Mouse (Mus musculus): ENCODE measurements around the gene Saa4. TPM values are rescaled to one million over a fixed set of nuclear protein-coding genes. Genes with fewer than 3 reads are reported as not detected.
"Not testable (repeated sequence)": the region's sequence is repeated elsewhere in the genome, so short reads cannot be mapped to it uniquely, and the experiment has no call there.

Gene Saa4
- polyA plus RNA-seq, 1 experiment from 2014 or later = not detected

- H3K27ac ChIP-seq (ENCODE audit: low read depth, low read length) = no peak overlapping the region
- H3K9me3 ChIP-seq (ENCODE audit: control insufficient read depth, low read length) = no peaks in the 10 kb centered on the region
- no peak overlapping the region for H3K9ac ChIP-seq (ENCODE audit: low read depth, low read length)
- H3K4me1 ChIP-seq (replicated peaks; ENCODE audit: control insufficient read depth, insufficient read depth, low read length) = no peaks in the 10 kb centered on the region
- WGBS = 94% methylated on average over 6 of the region's 6 CpGs
- peaks cover 21% of the 10 kb centered on the region; the same call in 1 of the 2 replicates for H3K36me3 ChIP-seq (ENCODE audit: control insufficient read depth, insufficient read depth, low read length)
- ATAC-seq (ENCODE audit: low FRiP score) (no peak), DNase-seq (ENCODE audit: low spot score) (no peak)
- no peak overlapping the region for H3K4me3 ChIP-seq (ENCODE audit: low read depth, low read length)
- H3K4me2 ChIP-seq (replicated peaks; ENCODE audit: low read depth, low read length) = no peak overlapping the region
- no peaks in the 10 kb centered on the region for H3K27me3 ChIP-seq (ENCODE audit: control insufficient read depth, insufficient read depth, low read length)
Measured at GRCm38 (mm10) chr7:46700521-46701025, 31.8 kb downstream of the Saa4 start.

- H3K9me3 ChIP-seq (ENCODE audit: control insufficient read depth, low read length) = no peaks in the 10 kb centered on the region
- WGBS = 74% methylated on average over 1 of the region's 1 CpGs
- H3K4me2 ChIP-seq (replicated peaks; ENCODE audit: low read depth, low read length) = no peak overlapping the region
- H3K36me3 ChIP-seq (ENCODE audit: control insufficient read depth, insufficient read depth, low read length) = peaks cover 12% of the 10 kb centered on the region
- H3K4me3 ChIP-seq (ENCODE audit: low read depth, low read length) = no peak overlapping the region
- ATAC-seq (ENCODE audit: low FRiP score) (no peak), DNase-seq (ENCODE audit: low spot score) (no peak)
- no peaks in the 10 kb centered on the region for H3K27me3 ChIP-seq (ENCODE audit: control insufficient read depth, insufficient read depth, low read length)
- no peaks in the 10 kb centered on the region for H3K4me1 ChIP-seq (replicated peaks; ENCODE audit: control insufficient read depth, insufficient read depth, low read length)
- no peak overlapping the region for H3K9ac ChIP-seq (ENCODE audit: low read depth, low read length)
- no peak overlapping the region for H3K27ac ChIP-seq (ENCODE audit: low read depth, low read length)
Measured at GRCm38 (mm10) chr7:46696754-46697153, 35.6 kb downstream of the Saa4 start.

- Histone ChIP-seq H3K36me3 (ENCODE audit: control insufficient read depth, insufficient read depth, low read length) (no peaks in the 10 kb centered on the region), H3K9ac (ENCODE audit: low read depth, low read length) (no peak overlapping the region), H3K4me3 (ENCODE audit: low read depth, low read length) (no peak overlapping the region), H3K27me3 (ENCODE audit: control insufficient read depth, insufficient read depth, low read length) (no peaks in the 10 kb centered on the region), H3K27ac (ENCODE audit: low read depth, low read length) (no peak overlapping the region), H3K9me3 (ENCODE audit: control insufficient read depth, low read length) (no peaks in the 10 kb centered on the region), H3K4me2 (replicated peaks; ENCODE audit: low read depth, low read length) (no peak overlapping the region), H3K4me1 (replicated peaks; ENCODE audit: control insufficient read depth, insufficient read depth, low read length) (no peaks in the 10 kb centered on the region)
- WGBS = 93% methylated on average over 5 of the region's 5 CpGs
- no peak for DNase-seq (ENCODE audit: low spot score)
- no peak for ATAC-seq (ENCODE audit: low FRiP score)
Measured at GRCm38 (mm10) chr7:46686827-46687226, 45.6 kb downstream of the Saa4 start.

- Histone ChIP-seq H3K9me3 (ENCODE audit: control insufficient read depth, low read length) (no peaks in the 10 kb centered on the region), H3K9ac (ENCODE audit: low read depth, low read length) (no peak overlapping the region), H3K4me1 (replicated peaks; ENCODE audit: control insufficient read depth, insufficient read depth, low read length) (no peaks in the 10 kb centered on the region), H3K4me3 (ENCODE audit: low read depth, low read length) (no peak overlapping the region), H3K36me3 (ENCODE audit: control insufficient read depth, insufficient read depth, low read length) (no peaks in the 10 kb centered on the region), H3K27ac (ENCODE audit: low read depth, low read length) (no peak overlapping the region), H3K27me3 (ENCODE audit: control insufficient read depth, insufficient read depth, low read length) (no peaks in the 10 kb centered on the region), H3K4me2 (replicated peaks; ENCODE audit: low read depth, low read length) (no peak overlapping the region)
- ATAC-seq (ENCODE audit: low FRiP score) = no peak
- no peak for DNase-seq (ENCODE audit: low spot score)
Measured at GRCm38 (mm10) chr7:46680732-46681131, 51.7 kb downstream of the Saa4 start.

- DNase-seq (ENCODE audit: low spot score); H3K27me3 ChIP-seq (ENCODE audit: control insufficient read depth, insufficient read depth, low read length); H3K9ac ChIP-seq (ENCODE audit: low read depth, low read length); ATAC-seq (ENCODE audit: low FRiP score); H3K4me1 ChIP-seq (replicated peaks; ENCODE audit: control insufficient read depth, insufficient read depth, low read length); H3K36me3 ChIP-seq (ENCODE audit: control insufficient read depth, insufficient read depth, low read length); H3K4me2 ChIP-seq (replicated peaks; ENCODE audit: low read depth, low read length); H3K9me3 ChIP-seq (ENCODE audit: control insufficient read depth, low read length); H3K4me3 ChIP-seq (ENCODE audit: low read depth, low read length); H3K27ac ChIP-seq (ENCODE audit: low read depth, low read length): not testable (repeated sequence)
- WGBS = 84% methylated on average over 7 of the region's 7 CpGs
Measured at GRCm38 (mm10) chr7:46679044-46679443, 53.4 kb downstream of the Saa4 start.

- no peak for DNase-seq (ENCODE audit: low spot score)
Measured at GRCm38 (mm10) chr7:46678417-46678816, 54.0 kb downstream of the Saa4 start.

More at GRCm38 (mm10) chr7:46678417-46678816, 54.0 kb downstream of the Saa4 start:
- Histone ChIP-seq H3K9me3 (ENCODE audit: control insufficient read depth, low read length) (no peaks in the 10 kb centered on the region), H3K4me3 (ENCODE audit: low read depth, low read length) (no peak overlapping the region), H3K27me3 (ENCODE audit: control insufficient read depth, insufficient read depth, low read length) (no peaks in the 10 kb centered on the region), H3K4me2 (replicated peaks; ENCODE audit: low read depth, low read length) (no peak overlapping the region), H3K4me1 (replicated peaks; ENCODE audit: control insufficient read depth, insufficient read depth, low read length) (no peaks in the 10 kb centered on the region), H3K36me3 (ENCODE audit: control insufficient read depth, insufficient read depth, low read length) (no peaks in the 10 kb centered on the region), H3K9ac (ENCODE audit: low read depth, low read length) (no peak overlapping the region), H3K27ac (ENCODE audit: low read depth, low read length) (no peak overlapping the region)
- ATAC-seq (ENCODE audit: low FRiP score) = no peak
- WGBS = 92% methylated on average over 3 of the region's 3 CpGs

Other genes starting within 250 kb of the Saa4 start
- 14.4 and 16.0 TPM in 2 replicates for gene Sergef, start 92.8 kb downstream of the Saa4 start, polyA plus RNA-seq (2014; fragmentation: Nextera tagmentation; extraction: Ambion mirVana)
- gene Tph1, start 60.1 kb downstream of the Saa4 start, polyA plus RNA-seq (2014; fragmentation: Nextera tagmentation; extraction: Ambion mirVana) = 0.61 TPM in 1 of 2 replicates, not detected in the other
- 41.4 and 44.9 TPM in 2 replicates for gene Saal1, start 21.9 kb downstream of the Saa4 start, polyA plus RNA-seq (2014; fragmentation: Nextera tagmentation; extraction: Ambion mirVana)
- gene Saa3, start 16.9 kb downstream of the Saa4 start, polyA plus RNA-seq (2014; fragmentation: Nextera tagmentation; extraction: Ambion mirVana) = 0.07 and 0.20 TPM in 2 replicates
- not detected in 2 replicates for gene Saa1, start 10.4 kb upstream of the Saa4 start, polyA plus RNA-seq (2014; fragmentation: Nextera tagmentation; extraction: Ambion mirVana)
- 0.31 and 0.43 TPM in 2 replicates for gene Saa2, start 19.2 kb upstream of the Saa4 start, polyA plus RNA-seq (2014; fragmentation: Nextera tagmentation; extraction: Ambion mirVana)
- 17.4 and 26.1 TPM in 2 replicates for gene Hps5, start 63.5 kb upstream of the Saa4 start, polyA plus RNA-seq (2014; fragmentation: Nextera tagmentation; extraction: Ambion mirVana)
- gene Gtf2h1, start 63.5 kb upstream of the Saa4 start, polyA plus RNA-seq (2014; fragmentation: Nextera tagmentation; extraction: Ambion mirVana) = 53.5 and 58.0 TPM in 2 replicates
- 1,356 and 1,601 TPM in 2 replicates for gene Ldha, start 108.9 kb upstream of the Saa4 start, polyA plus RNA-seq (2014; fragmentation: Nextera tagmentation; extraction: Ambion mirVana)
- gene Ldhc, start 128.6 kb upstream of the Saa4 start, polyA plus RNA-seq (2014; fragmentation: Nextera tagmentation; extraction: Ambion mirVana) = not detected in 2 replicates
- 372 and 380 TPM in 2 replicates for gene Tsg101, start 187.4 kb upstream of the Saa4 start, polyA plus RNA-seq (2014; fragmentation: Nextera tagmentation; extraction: Ambion mirVana)
- 11.3 and 13.1 TPM in 2 replicates for gene Uevld, start 225.9 kb upstream of the Saa4 start, polyA plus RNA-seq (2014; fragmentation: Nextera tagmentation; extraction: Ambion mirVana)